Mouse (Mus musculus): ENCODE results near the gene Stac2. TPM values are rescaled to one million over a fixed set of nuclear protein-coding genes. Genes with fewer than 3 reads are reported as not detected.

Gene Stac2
- polyA plus RNA-seq, 1 experiment: 9.6 TPM

GRCm38 (mm10) chr11:98002627-98003026, 50.6 kb downstream of the Stac2 start:
- Histone ChIP-seq H3K36me3 (ENCODE audit: control insufficient read depth, insufficient read depth, low read length, poor library complexity, severe bottlenecking) (no peaks in the 10 kb centered on the region), H3K9me3 (replicated peaks; ENCODE audit: control insufficient read depth, insufficient read depth, low read length, poor library complexity, severe bottlenecking) (no peaks in the 10 kb centered on the region), H3K27me3 (ENCODE audit: control insufficient read depth, insufficient read depth, low read length, poor library complexity, severe bottlenecking) (no peaks in the 10 kb centered on the region), H3K27ac (ENCODE audit: insufficient read depth, low read length) (no peak overlapping the region), H3K4me3 (ENCODE audit: low read depth, low read length) (peak overlapping the region; percentile 26), H3K4me1 (ENCODE audit: control insufficient read depth, insufficient read depth, low read length) (peaks cover 3% of the 10 kb centered on the region), H3K9ac (ENCODE audit: low read depth, poor library complexity, severe bottlenecking) (peak overlapping the region; percentile 50)
- TF ChIP-seq POLR2A (IDR thresholded peaks at IDR 0.05; ENCODE audit: insufficient read depth, low read length) (no peak), CTCF (IDR thresholded peaks at IDR 0.05; ENCODE audit: low read depth, low read length) (peak; percentile 90), EP300 (IDR thresholded peaks at IDR 0.05; ENCODE audit: insufficient read depth, low read depth, low read length) (no peak)

GRCm38 (mm10) chr11:98001986-98002385, 51.3 kb downstream of the Stac2 start:
- TF ChIP-seq CTCF (IDR thresholded peaks at IDR 0.05; ENCODE audit: low read depth, low read length) (no peak), POLR2A (IDR thresholded peaks at IDR 0.05; ENCODE audit: insufficient read depth, low read length) (no peak), EP300 (IDR thresholded peaks at IDR 0.05; ENCODE audit: insufficient read depth, low read depth, low read length) (no peak)
- Histone ChIP-seq H3K9me3 (replicated peaks; ENCODE audit: control insufficient read depth, insufficient read depth, low read length, poor library complexity, severe bottlenecking) (no peaks in the 10 kb centered on the region), H3K9ac (ENCODE audit: low read depth, poor library complexity, severe bottlenecking) (no peak overlapping the region), H3K36me3 (ENCODE audit: control insufficient read depth, insufficient read depth, low read length, poor library complexity, severe bottlenecking) (no peaks in the 10 kb centered on the region), H3K27me3 (ENCODE audit: control insufficient read depth, insufficient read depth, low read length, poor library complexity, severe bottlenecking) (no peaks in the 10 kb centered on the region), H3K27ac (ENCODE audit: insufficient read depth, low read length) (no peak overlapping the region), H3K4me3 (ENCODE audit: low read depth, low read length) (no peak overlapping the region), H3K4me1 (ENCODE audit: control insufficient read depth, insufficient read depth, low read length) (peaks cover 3% of the 10 kb centered on the region)

- TF ChIP-seq EP300 (IDR thresholded peaks at IDR 0.05; ENCODE audit: insufficient read depth, low read depth, low read length) (no peak), CTCF (IDR thresholded peaks at IDR 0.05; ENCODE audit: low read depth, low read length) (no peak), POLR2A (IDR thresholded peaks at IDR 0.05; ENCODE audit: insufficient read depth, low read length) (no peak)
- Histone ChIP-seq H3K9ac (ENCODE audit: low read depth, poor library complexity, severe bottlenecking) (no peak overlapping the region), H3K4me3 (ENCODE audit: low read depth, low read length) (no peak overlapping the region), H3K4me1 (ENCODE audit: control insufficient read depth, insufficient read depth, low read length) (peaks cover 3% of the 10 kb centered on the region), H3K9me3 (replicated peaks; ENCODE audit: control insufficient read depth, insufficient read depth, low read length, poor library complexity, severe bottlenecking) (no peaks in the 10 kb centered on the region), H3K36me3 (ENCODE audit: control insufficient read depth, insufficient read depth, low read length, poor library complexity, severe bottlenecking) (no peaks in the 10 kb centered on the region), H3K27me3 (ENCODE audit: control insufficient read depth, insufficient read depth, low read length, poor library complexity, severe bottlenecking) (no peaks in the 10 kb centered on the region), H3K27ac (ENCODE audit: insufficient read depth, low read length) (no peak overlapping the region)
These were observed 51.9 kb downstream of the Stac2 start for GRCm38 (mm10) chr11:98001351-98001824.

- TF ChIP-seq CTCF (IDR thresholded peaks at IDR 0.05; ENCODE audit: low read depth, low read length): no peak
- TF ChIP-seq EP300 (IDR thresholded peaks at IDR 0.05; ENCODE audit: insufficient read depth, low read depth, low read length): no peak
- no peak for TF ChIP-seq POLR2A (IDR thresholded peaks at IDR 0.05; ENCODE audit: insufficient read depth, low read length)
- H3K4me3 ChIP-seq (ENCODE audit: low read depth, low read length): no peak overlapping the region
- H3K36me3 ChIP-seq (ENCODE audit: control insufficient read depth, insufficient read depth, low read length, poor library complexity, severe bottlenecking): no peaks in the 10 kb centered on the region
- no peak overlapping the region for H3K27ac ChIP-seq (ENCODE audit: insufficient read depth, low read length)
- no peak overlapping the region for H3K9ac ChIP-seq (ENCODE audit: low read depth, poor library complexity, severe bottlenecking)
- peaks cover 3% of the 10 kb centered on the region for H3K4me1 ChIP-seq (ENCODE audit: control insufficient read depth, insufficient read depth, low read length)
- H3K27me3 ChIP-seq (ENCODE audit: control insufficient read depth, insufficient read depth, low read length, poor library complexity, severe bottlenecking): no peaks in the 10 kb centered on the region
- H3K9me3 ChIP-seq (replicated peaks; ENCODE audit: control insufficient read depth, insufficient read depth, low read length, poor library complexity, severe bottlenecking): no peaks in the 10 kb centered on the region
These were observed 52.7 kb downstream of the Stac2 start for GRCm38 (mm10) chr11:98000378-98001140.

DNA sequence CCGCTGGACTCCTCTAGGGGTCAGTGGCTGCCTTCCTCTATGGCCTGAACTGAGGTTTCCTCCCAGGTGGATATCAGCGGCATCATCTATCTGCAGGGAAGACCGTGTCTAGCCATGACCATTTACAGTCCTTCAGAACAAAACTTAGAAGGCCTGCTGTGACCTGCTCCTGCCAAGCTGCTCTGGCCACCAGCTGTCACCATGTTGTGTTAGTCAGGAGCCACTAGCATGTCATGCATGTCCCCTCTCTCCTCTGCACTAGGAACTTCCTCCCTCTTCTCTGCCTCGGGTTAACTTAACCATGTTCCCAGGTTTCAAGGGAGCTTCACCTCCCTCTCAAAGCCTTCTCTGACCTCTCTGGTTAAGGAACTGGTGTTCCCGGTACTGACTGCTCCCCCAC, 53.5 kb downstream of the Stac2 start:
- Histone ChIP-seq H3K9me3 (replicated peaks; ENCODE audit: control insufficient read depth, insufficient read depth, low read length, poor library complexity, severe bottlenecking) (no peaks in the 10 kb centered on the region), H3K4me1 (ENCODE audit: control insufficient read depth, insufficient read depth, low read length) (peaks cover 3% of the 10 kb centered on the region), H3K27me3 (ENCODE audit: control insufficient read depth, insufficient read depth, low read length, poor library complexity, severe bottlenecking) (no peaks in the 10 kb centered on the region), H3K4me3 (ENCODE audit: low read depth, low read length) (no peak overlapping the region), H3K36me3 (ENCODE audit: control insufficient read depth, insufficient read depth, low read length, poor library complexity, severe bottlenecking) (no peaks in the 10 kb centered on the region), H3K9ac (ENCODE audit: low read depth, poor library complexity, severe bottlenecking) (no peak overlapping the region), H3K27ac (ENCODE audit: insufficient read depth, low read length) (no peak overlapping the region)
- TF ChIP-seq EP300 (IDR thresholded peaks at IDR 0.05; ENCODE audit: insufficient read depth, low read depth, low read length) (no peak), POLR2A (IDR thresholded peaks at IDR 0.05; ENCODE audit: insufficient read depth, low read length) (no peak), CTCF (IDR thresholded peaks at IDR 0.05; ENCODE audit: low read depth, low read length) (no peak)

DNA sequence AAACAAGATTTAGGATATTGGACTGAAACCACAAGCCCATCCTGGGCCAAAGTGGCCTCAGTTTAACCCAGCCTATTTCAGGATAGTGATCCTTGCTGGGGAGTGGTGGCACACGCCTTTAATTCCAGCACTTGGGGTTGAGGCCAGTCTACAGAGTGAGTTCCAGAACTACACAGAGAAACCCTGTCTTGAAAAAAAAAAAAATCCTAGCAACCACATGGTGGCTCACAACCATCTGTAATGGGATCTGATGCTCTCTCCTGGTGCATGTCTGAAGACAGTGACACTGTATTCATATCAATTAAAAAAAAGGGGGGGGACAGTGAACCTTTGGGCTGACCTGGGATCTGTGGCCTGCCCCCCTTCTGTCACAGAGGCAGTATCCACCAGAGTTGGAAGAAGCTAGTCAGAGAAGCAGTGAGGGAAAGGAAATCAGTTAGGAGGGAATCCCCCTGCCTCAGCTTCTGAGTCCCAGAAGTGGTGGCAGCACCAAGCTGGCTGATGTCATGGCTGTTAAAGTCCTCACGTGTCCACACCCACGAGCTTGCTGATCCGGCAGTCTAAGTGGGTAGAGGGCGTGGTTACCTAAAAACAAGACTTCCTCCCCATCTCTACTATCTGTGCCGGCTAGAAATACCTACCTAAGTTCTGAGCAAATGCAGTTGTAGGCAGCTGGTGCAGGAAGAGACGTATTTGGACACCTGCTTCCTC, 54.2 kb downstream of the Stac2 start:
- H3K36me3 ChIP-seq (ENCODE audit: control insufficient read depth, insufficient read depth, low read length, poor library complexity, severe bottlenecking): no peaks in the 10 kb centered on the region
- H3K9ac ChIP-seq (ENCODE audit: low read depth, poor library complexity, severe bottlenecking): no peak overlapping the region
- H3K27me3 ChIP-seq (ENCODE audit: control insufficient read depth, insufficient read depth, low read length, poor library complexity, severe bottlenecking): no peaks in the 10 kb centered on the region
- no peaks in the 10 kb centered on the region for H3K9me3 ChIP-seq (replicated peaks; ENCODE audit: control insufficient read depth, insufficient read depth, low read length, poor library complexity, severe bottlenecking)
- no peak overlapping the region for H3K4me3 ChIP-seq (ENCODE audit: low read depth, low read length)
- no peak overlapping the region for H3K27ac ChIP-seq (ENCODE audit: insufficient read depth, low read length)
- TF ChIP-seq EP300 (IDR thresholded peaks at IDR 0.05; ENCODE audit: insufficient read depth, low read depth, low read length) (no peak), CTCF (IDR thresholded peaks at IDR 0.05; ENCODE audit: low read depth, low read length) (no peak), POLR2A (IDR thresholded peaks at IDR 0.05; ENCODE audit: insufficient read depth, low read length) (no peak)
- H3K4me1 ChIP-seq (ENCODE audit: control insufficient read depth, insufficient read depth, low read length): peaks cover 2% of the 10 kb centered on the region
